Mouse (Mus musculus) macrophage (primary cell): ENCODE measurements around the gene Tmem88. TPM values are rescaled to one million over a fixed set of nuclear protein-coding genes. Genes with fewer than 3 reads are reported as not detected.
"Not testable (repeated sequence)": the region's sequence is repeated elsewhere in the genome, so short reads cannot be mapped to it uniquely, and the experiment has no call there.

Source experiments
- H3K27ac ChIP-seq: fragments of 350-480 bp; formaldehyde crosslinking; 2 replicates; pipeline ENCODE4 v1.9.0; 2021
- H3K36me3 ChIP-seq: fragments of 350-480 bp; formaldehyde crosslinking; 2 replicates; pipeline ENCODE4 v1.9.0; 2021; ENCODE audit errors: inconsistent target
- H3K4me3 ChIP-seq: fragments of 350-480 bp; formaldehyde crosslinking; 2 replicates; pipeline ENCODE4 v1.9.0; 2021; ENCODE audit errors: inconsistent target
- H3K79me2 ChIP-seq: fragments of 350-480 bp; formaldehyde crosslinking; 2 replicates; pipeline ENCODE4 v1.9.0; 2021; ENCODE audit errors: inconsistent target
- WGBS: methylation state at CpG from one replicate; pipeline ENCODE4 v1.1.7; 2026; ENCODE audit warnings: inconsistent platforms; ENCODE audit not compliant: missing documents; 5-methylcytosine and 5-hydroxymethylcytosine counted together
- polyA plus RNA-seq: library from polyadenylated mRNA; stranded (reverse); fragments of 250-400 nt; gene quantifications from 3 replicates; pipeline ENCODE4 v1.2.4, GENCODE M21; 2018; ENCODE audit warnings: inconsistent platforms

The Tmem88 gene
- polyA plus RNA-seq, 1 experiment from 2014 or later = 0.09 TPM

DNA sequence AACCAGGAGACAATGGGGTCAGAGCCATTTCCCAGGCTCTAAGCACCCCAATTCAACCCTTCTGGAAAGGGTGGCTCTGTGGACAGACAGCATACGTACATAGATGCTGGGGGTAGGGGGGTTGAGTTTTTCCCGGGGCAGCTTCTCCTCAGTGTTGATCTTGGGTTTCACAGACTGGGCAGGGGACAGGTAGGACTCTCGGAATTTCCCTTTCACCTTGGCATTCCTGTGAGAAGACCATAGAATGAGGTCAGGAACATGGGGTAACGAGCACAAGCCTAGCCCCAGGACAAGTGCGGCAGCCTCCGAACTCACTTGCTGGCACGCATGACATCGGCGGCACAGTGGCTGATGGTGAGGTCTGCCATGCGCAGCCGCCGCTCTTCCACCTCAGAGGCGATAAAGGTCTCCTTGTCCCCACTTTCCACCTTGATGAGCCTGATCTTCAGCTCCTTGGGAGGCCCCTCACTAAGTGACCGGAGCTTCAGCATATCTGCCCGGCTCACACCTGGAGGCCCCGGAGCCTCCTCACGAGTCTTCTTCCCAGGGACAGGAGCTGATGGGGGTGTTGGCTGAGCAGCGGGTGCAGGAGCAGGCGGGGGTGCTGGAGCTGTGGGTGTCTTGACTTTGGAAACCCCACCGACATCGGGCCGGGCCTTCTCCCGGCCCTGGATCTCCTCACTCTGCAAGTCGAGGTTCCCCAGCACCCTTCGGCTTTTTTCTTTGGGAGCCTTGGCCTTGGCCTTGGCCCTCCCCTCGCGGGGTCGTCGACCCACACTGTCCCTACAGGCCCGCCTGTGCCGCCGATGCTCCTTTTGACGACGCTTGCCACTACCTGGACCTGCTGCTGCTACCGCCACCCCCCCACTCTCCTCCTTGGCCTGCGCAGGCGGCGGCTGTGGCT is 5.9 kb upstream of the Tmem88 start:
- no peak overlapping the region for H3K27ac ChIP-seq
- 92% methylated on average over 38 of the region's 38 CpGs for WGBS
- H3K4me3 ChIP-seq = no peak overlapping the region
- peaks cover 16% of the 10 kb centered on the region; the same call in 1 of the 2 replicates for H3K36me3 ChIP-seq
- peaks cover 16% of the 10 kb centered on the region; the same call in 1 of the 2 replicates for H3K79me2 ChIP-seq

- 95% methylated on average over 12 of the region's 12 CpGs for WGBS
- Histone ChIP-seq H3K27ac (no peak overlapping the region), H3K4me3 (no peak overlapping the region), H3K79me2 (peaks cover 2% of the 10 kb centered on the region; the same call in 1 of the 2 replicates), H3K36me3 (peaks cover 13% of the 10 kb centered on the region; the same call in 1 of the 2 replicates)
These were observed 4.0 kb upstream of the Tmem88 start for GRCm38 (mm10) chr11:69401987-69402386.

GRCm38 (mm10) chr11:69401210-69401637 is 3.2 kb upstream of the Tmem88 start:
- Histone ChIP-seq H3K36me3 (0 out of 2 replicates have a peak, but pooled peaks cover 9% of the 10 kb centered on the region), H3K27ac (no peak overlapping the region), H3K79me2 (no peaks in the 10 kb centered on the region; the same call in 1 of the 2 replicates), H3K4me3 (no peak overlapping the region)
- 32% methylated on average over 22 of the region's 22 CpGs for WGBS

DNA sequence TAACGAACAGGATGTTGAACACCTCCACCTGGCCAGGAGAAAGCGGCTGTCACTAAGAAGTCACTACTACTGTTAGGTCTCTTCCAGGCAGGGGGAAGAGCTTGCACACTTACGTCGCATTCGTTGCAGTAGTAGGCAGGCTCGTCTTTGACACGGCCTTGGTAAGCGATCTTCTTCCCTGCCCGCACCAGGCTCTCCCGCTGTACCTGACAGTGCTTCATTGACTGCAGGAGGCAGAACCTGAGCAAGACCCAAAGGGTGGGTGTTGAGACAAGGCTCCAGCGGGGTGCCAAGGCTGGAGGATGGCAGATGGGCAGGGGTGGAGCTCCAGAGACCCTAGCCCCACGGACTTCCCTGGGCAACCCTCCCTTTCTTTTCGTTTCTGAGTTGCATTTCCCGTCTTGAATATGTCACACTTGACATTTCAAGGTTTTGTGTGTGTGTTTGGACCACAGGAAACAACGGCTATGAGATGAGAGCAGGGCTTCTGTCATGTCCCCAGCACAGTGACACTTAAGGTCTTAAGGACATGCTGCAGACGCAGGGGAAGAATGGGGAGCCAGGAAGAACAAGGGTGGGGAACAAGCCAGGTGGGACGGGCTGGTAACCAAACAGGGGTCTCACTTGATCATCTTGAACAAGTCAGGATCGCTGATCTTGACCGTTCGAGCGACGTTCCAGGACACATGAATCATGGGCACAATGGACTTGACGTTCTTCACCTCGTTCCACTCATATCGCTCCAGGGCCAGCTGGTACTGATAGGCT is 2.2 kb upstream of the Tmem88 start:
- Histone ChIP-seq H3K4me3 (no peak overlapping the region), H3K79me2 (no peaks in the 10 kb centered on the region; the same call in 1 of the 2 replicates), H3K27ac (no peak overlapping the region), H3K36me3 (0 out of 2 replicates have a peak, but pooled peaks cover 9% of the 10 kb centered on the region)
- WGBS = 94% methylated on average over 25 of the region's 25 CpGs

DNA sequence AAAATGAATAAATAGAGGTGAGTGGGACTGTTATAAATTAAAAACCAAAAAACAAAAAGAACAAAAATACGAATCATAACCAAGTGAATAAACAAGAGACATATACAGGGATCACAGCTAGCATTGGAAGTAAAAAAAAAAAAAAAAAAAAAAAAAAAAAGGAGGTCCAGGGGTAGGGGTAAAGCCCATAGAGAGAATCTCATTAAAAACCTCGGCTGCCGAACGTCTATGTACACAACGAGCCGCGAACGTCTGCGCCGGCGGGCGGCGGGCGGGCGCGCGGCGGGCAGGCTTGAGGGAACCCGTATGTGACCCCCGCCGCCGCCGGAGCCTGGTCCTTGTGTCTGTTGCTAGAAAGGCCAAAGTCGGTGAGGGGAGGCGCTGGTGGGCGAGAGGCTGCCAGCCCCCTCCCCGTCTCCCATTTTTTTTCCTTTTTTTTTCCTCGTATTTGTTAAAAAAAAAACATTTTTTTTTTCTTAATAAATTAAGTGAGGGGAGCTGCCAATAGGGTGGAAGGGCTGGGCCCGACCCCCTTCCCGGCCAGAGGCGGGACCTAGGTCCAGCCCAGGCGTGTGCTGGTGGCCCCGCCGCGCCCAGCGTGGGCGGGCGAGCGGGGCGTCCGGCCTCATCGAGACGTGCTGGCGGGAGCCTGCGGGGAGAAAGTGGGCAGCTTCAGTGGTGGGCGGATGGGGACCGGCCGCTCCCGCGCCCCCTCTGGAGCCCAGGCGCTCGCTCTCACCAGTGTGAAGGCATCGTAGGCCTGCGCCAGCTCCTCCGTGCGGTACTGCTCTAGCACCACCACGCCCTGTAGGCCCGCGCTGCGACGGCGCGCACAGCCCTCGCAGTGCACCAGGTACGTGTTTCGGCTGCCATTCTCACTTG is 1.4 kb upstream of the Tmem88 start:
- Histone ChIP-seq H3K79me2 (peaks cover 6% of the 10 kb centered on the region; the same call in 1 of the 2 replicates), H3K27ac (no peak overlapping the region), H3K4me3 (no peak overlapping the region), H3K36me3 (0 out of 2 replicates have a peak, but pooled peaks cover 9% of the 10 kb centered on the region)
- WGBS = 94% methylated on average over 45 of the region's 66 CpGs

GRCm38 (mm10) chr11:69398486-69399200 is 609 bp upstream of the Tmem88 start:
- Histone ChIP-seq H3K36me3 (0 out of 2 replicates have a peak, but pooled peaks cover 9% of the 10 kb centered on the region), H3K27ac (no peak overlapping the region), H3K79me2 (peaks cover 10% of the 10 kb centered on the region; the same call in 1 of the 2 replicates), H3K4me3 (no peak overlapping the region)
- 89% methylated on average over 18 of the region's 21 CpGs for WGBS

DNA sequence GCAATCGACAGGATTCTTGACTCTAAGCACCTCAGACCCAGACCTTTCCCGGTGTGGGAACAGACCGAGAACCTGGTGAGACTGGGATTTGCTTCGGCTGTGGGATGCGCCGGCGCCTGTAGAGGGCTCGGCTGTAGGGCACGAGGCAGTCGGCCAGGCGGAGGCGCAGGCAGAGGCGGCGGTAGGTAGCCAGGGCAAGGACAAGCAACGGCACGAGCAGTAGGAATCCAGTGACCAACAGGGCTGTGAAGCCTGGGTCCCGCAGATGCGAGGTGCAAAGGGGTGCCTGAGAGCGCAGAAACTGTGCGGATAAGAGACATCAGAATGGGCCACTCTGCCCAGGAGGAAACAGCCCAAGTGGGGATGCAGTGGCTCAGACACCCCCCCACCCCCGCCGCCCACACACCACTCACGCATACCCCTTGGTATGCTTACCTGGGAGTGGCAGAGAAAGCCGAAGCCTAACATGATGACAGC is 415 bp downstream of the Tmem88 start:
- peaks cover 10% of the 10 kb centered on the region; the same call in 1 of the 2 replicates for H3K79me2 ChIP-seq
- 0 out of 2 replicates have a peak, but pooled peaks cover 9% of the 10 kb centered on the region for H3K36me3 ChIP-seq
- H3K4me3 ChIP-seq = no peak overlapping the region
- H3K27ac ChIP-seq = no peak overlapping the region
- 75% methylated on average over 24 of the region's 24 CpGs for WGBS

DNA sequence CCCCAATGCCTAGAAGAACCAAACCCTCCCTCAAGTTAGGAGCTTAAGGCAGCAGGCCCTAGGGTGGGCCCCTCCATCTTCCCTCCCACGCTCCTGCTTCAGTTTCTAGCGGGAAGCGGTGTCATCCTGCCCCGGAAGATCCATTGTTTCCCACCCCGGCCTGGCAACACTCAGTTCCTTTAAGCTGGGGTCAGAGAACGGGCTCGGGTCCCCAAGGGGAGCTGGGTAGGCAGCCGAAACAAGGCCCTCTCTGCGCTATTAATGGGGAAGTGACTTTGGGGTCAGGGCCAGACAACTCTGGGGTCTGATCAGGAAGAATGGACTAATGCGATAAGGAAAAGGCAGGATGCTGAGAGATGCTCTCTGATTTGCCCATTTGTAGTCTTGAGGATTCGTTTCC is 1.3 kb downstream of the Tmem88 start:
- WGBS = 4% methylated on average over 11 of the region's 11 CpGs
- Histone ChIP-seq H3K36me3 (0 out of 2 replicates have a peak, but pooled peaks cover 7% of the 10 kb centered on the region), H3K27ac (peak overlapping the region; percentile 97), H3K79me2 (peaks cover 10% of the 10 kb centered on the region; the same call in 1 of the 2 replicates), H3K4me3 (peak overlapping the region; percentile 83)

DNA sequence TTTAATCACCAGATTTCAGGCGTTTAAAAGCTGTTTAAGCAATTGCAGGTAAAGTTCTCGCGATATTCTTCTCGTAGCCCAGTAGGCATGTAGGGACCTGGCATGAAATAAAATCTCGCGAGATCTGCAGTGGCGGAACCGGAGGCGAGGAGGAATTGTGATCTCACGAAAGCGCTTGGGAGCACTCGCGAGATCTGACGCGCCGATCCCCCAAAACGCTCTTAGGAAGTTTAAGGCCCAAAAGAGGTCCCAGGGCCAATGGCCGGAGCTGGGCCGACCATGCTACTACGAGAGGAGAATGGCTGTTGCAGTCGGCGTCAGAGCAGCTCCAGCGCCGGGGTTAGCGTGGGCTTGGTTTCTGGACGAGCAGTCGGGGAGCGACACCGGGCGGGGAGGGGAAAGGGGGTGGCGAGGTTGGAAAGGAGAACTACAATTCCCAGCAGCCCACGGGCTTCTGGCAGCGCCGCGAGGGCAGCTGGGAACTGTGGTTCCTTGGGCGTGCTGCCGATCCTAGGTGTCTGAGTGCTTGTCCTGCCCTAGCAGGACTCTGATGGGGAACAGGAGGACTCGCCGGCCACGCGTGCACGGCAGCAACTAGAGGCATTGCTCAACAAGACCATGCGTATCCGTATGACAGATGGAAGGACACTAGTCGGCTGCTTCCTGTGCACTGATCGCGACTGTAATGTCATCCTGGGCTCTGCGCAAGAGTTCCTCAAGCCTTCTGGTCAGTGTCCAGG is 2.2 kb downstream of the Tmem88 start:
- WGBS = under 1% methylated on average over 48 of the region's 48 CpGs
- 0 out of 2 replicates have a peak, but pooled peaks cover 4% of the 10 kb centered on the region for H3K36me3 ChIP-seq
- peak overlapping the region; percentile 97 for H3K27ac ChIP-seq
- H3K79me2 ChIP-seq = peaks cover 10% of the 10 kb centered on the region; the same call in 1 of the 2 replicates
- peak overlapping the region; percentile 83 for H3K4me3 ChIP-seq

GRCm38 (mm10) chr11:69395235-69395633 is 2.8 kb downstream of the Tmem88 start, which contains the start of the genes Naa38 and Cyb5d1:
Gene Naa38, plus strand, starts transcription at chr11:69395487.
Gene Cyb5d1, minus strand, starts transcription at chr11:69395631.
- H3K27ac ChIP-seq = peak within 1 kb of the TSS; percentile 97
- not testable (repeated sequence) for H3K79me2 ChIP-seq, H3K36me3 ChIP-seq
- H3K4me3 ChIP-seq = peak within 1 kb of the TSS; percentile 83
- WGBS = under 1% methylated on average over 16 of the region's 24 CpGs

DNA sequence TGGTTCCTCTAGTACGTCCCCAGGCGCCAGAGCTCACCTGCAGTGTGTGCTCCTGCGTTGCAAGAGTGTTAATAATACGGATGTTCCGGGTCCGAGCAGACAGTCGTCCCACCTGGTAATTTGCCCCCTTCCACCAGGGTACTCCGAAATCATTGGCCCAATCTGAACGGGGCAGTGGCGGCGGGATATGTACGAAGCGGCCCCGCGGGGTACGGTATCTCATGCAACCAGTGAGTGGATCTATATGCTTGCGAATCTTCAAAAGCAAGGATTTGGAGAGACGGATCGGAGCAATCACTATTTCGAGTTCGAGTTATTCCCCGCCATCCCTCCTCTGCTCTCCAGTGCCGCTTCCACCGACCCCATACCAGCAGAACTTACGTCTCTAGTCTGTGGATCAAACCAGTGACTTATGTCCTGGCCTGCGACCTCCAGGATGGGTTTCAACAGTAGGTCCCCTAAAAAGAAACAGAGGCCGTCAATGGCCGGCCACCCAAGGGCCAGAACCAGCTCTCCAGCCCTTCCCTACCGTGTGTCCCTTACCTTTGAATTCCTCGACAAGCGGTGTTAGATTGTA is 3.4 kb downstream of the Tmem88 start:
- 2% methylated on average over 28 of the region's 31 CpGs for WGBS

GRCm38 (mm10) chr11:69390400-69391034 is 7.5 kb downstream of the Tmem88 start:
- no peaks in the 10 kb centered on the region for H3K36me3 ChIP-seq
- H3K4me3 ChIP-seq = no peak overlapping the region
- no peak overlapping the region for H3K27ac ChIP-seq
- 47% methylated on average over 10 of the region's 10 CpGs for WGBS
- peaks cover 10% of the 10 kb centered on the region; the same call in 1 of the 2 replicates for H3K79me2 ChIP-seq

More for the DNA sequence above, 3.4 kb downstream of the Tmem88 start:
- not testable (repeated sequence) for H3K79me2 ChIP-seq, H3K36me3 ChIP-seq
- Histone ChIP-seq H3K27ac (peak overlapping the region; percentile 97), H3K4me3 (peak overlapping the region; percentile 83)
